Mouse (Mus musculus) kidney, embryonic 16.5 days (tissue): ENCODE data around the gene Ikzf5. TPM values are rescaled to one million over a fixed set of nuclear protein-coding genes. Genes with fewer than 3 reads are reported as not detected.
"Not testable (repeated sequence)": the region's sequence is repeated elsewhere in the genome, so short reads cannot be mapped to it uniquely, and the experiment has no call there.

Source experiments
- ATAC-seq: fragments of 200-750 bp; cut with Nextera tagmentation; 2 replicates; pipeline ENCODE4 v1.8.0; 2017; ENCODE audit warnings: moderate TSS enrichment; ENCODE audit not compliant: low FRiP score, low TSS enrichment
- H3K27ac ChIP-seq: fragments of 300-500 bp; sonication (generic); 2 replicates; pipeline ENCODE4 v1.5.1; 2014; ENCODE audit warnings: low read length
- H3K27me3 ChIP-seq: fragments of 300-500 bp; sonication (generic); 2 replicates; pipeline ENCODE4 v1.6.1; 2014; ENCODE audit warnings: low read length, control low read depth, mixed read lengths; ENCODE audit not compliant: insufficient read depth
- H3K36me3 ChIP-seq: fragments of 300-500 bp; sonication (generic); 2 replicates; pipeline ENCODE4 v1.6.1; 2014; ENCODE audit warnings: low read length, control low read depth, mixed read lengths; ENCODE audit not compliant: insufficient read depth
- H3K4me1 ChIP-seq: fragments of 300-500 bp; sonication (generic); 2 replicates; pipeline ENCODE4 v1.6.1; 2014; ENCODE audit warnings: low read length, control low read depth, mixed read lengths; ENCODE audit not compliant: insufficient read depth
- H3K4me2 ChIP-seq: fragments of 300-500 bp; sonication (generic); replicated peaks from 2 replicates; pipeline ENCODE4 v1.6.1; 2014; ENCODE audit warnings: low read depth, low read length
- H3K4me3 ChIP-seq: fragments of 300-500 bp; sonication (generic); 2 replicates; pipeline ENCODE4 v1.5.1; 2014; ENCODE audit warnings: mild to moderate bottlenecking, low read length
- H3K9ac ChIP-seq: fragments of 300-500 bp; sonication (generic); replicated peaks from 2 replicates; pipeline ENCODE4 v1.6.1; 2014; ENCODE audit warnings: low read length
- H3K9me3 ChIP-seq: fragments of 300-500 bp; sonication (generic); 2 replicates; pipeline ENCODE4 v1.6.1; 2016; ENCODE audit warnings: low read length, control low read depth
- whole genome bisulfite sequencing: fragments of 180-500 bp; shearing (Covaris S2); extraction: QIAGEN DNeasy Blood & Tissue Kit; methylation state at CpG from one replicate; pipeline ENCODE4 v1.1.7; 2014; 5-methylcytosine and 5-hydroxymethylcytosine counted together
- polyA plus RNA-seq: library from polyadenylated mRNA; unstranded; fragments of >200 nt; fragmentation: Nextera tagmentation; extraction: Ambion mirVana; gene quantifications from 2 replicates; pipeline ENCODE4 v1.2.1, GENCODE M21; 2015

Ikzf5 gene
- polyA plus RNA-seq, 1 experiment from 2014 or later, result 13.9 TPM

GRCm38 (mm10) chr7:131411221-131411940, 1.1 kb upstream of the Ikzf5 start:
- Histone ChIP-seq H3K9me3 (no peaks in the 10 kb centered on the region), H3K4me1 (peaks cover 29% of the 10 kb centered on the region), H3K27me3 (no peaks in the 10 kb centered on the region), H3K27ac (peak overlapping the region; percentile 17), H3K9ac (peak overlapping the region; percentile 94), H3K4me2 (peak overlapping the region; percentile 67), H3K36me3 (no peaks in the 10 kb centered on the region), H3K4me3 (peak overlapping the region; percentile 85)
- ATAC-seq, result no peak
- 19% methylated on average over 10 of the region's 10 CpGs for WGBS

- Histone ChIP-seq H3K9me3 (no peaks in the 10 kb centered on the region), H3K4me2 (peak overlapping the region; percentile 71), H3K4me1 (peaks cover 21% of the 10 kb centered on the region), H3K36me3 (no peaks in the 10 kb centered on the region), H3K27ac (peak overlapping the region; percentile 47; the same call in 1 of the 2 replicates), H3K4me3 (peak overlapping the region; percentile 85), H3K9ac (peak overlapping the region; percentile 94), H3K27me3 (no peaks in the 10 kb centered on the region)
- WGBS, result under 1% methylated on average over 38 of the region's 38 CpGs
- peak; percentile 66 for ATAC-seq
Observed at GRCm38 (mm10) chr7:131409988-131410385, 334 bp downstream of the Ikzf5 start.

- no peaks in the 10 kb centered on the region for H3K9me3 ChIP-seq
- peak overlapping the region; percentile 71 for H3K4me2 ChIP-seq
- peak overlapping the region; percentile 47; the same call in 1 of the 2 replicates for H3K27ac ChIP-seq
- no peaks in the 10 kb centered on the region for H3K36me3 ChIP-seq
- ATAC-seq, result peak; percentile 29; the same call in 1 of the 2 replicates
- 3% methylated on average over 16 of the region's 16 CpGs for WGBS
- H3K9ac ChIP-seq, result peak overlapping the region; percentile 94
- H3K4me3 ChIP-seq, result peak overlapping the region; percentile 85
- H3K27me3 ChIP-seq, result no peaks in the 10 kb centered on the region
- peaks cover 21% of the 10 kb centered on the region for H3K4me1 ChIP-seq
Observed at GRCm38 (mm10) chr7:131409321-131409987, 867 bp downstream of the Ikzf5 start.

- ATAC-seq, H3K27me3 ChIP-seq, H3K27ac ChIP-seq, H3K4me2 ChIP-seq, H3K9ac ChIP-seq, H3K9me3 ChIP-seq, H3K4me3 ChIP-seq, H3K4me1 ChIP-seq: not testable (repeated sequence)
- H3K36me3 ChIP-seq, result peaks cover 19% of the 10 kb centered on the region; the same call in 1 of the 2 replicates
- WGBS, result 83% methylated on average over 6 of the region's 7 CpGs
Observed at GRCm38 (mm10) chr7:131391761-131392160, 18.6 kb downstream of the Ikzf5 start.

GRCm38 (mm10) chr7:131371880-131372651, 38.3 kb downstream of the Ikzf5 start:
- Histone ChIP-seq H3K4me2 (peak overlapping the region; percentile 59), H3K27ac (no peak overlapping the region), H3K9ac (peak overlapping the region; percentile 94), H3K4me1 (peaks cover 8% of the 10 kb centered on the region), H3K27me3 (no peaks in the 10 kb centered on the region), H3K9me3 (no peaks in the 10 kb centered on the region), H3K36me3 (no peaks in the 10 kb centered on the region; the same call in 1 of the 2 replicates), H3K4me3 (peak overlapping the region; percentile 75)
- ATAC-seq, result no peak
- 70% methylated on average over 9 of the region's 9 CpGs for WGBS

- no peaks in the 10 kb centered on the region for H3K27me3 ChIP-seq
- peak overlapping the region; percentile 96 for H3K27ac ChIP-seq
- no peaks in the 10 kb centered on the region; the same call in 1 of the 2 replicates for H3K36me3 ChIP-seq
- peaks cover 8% of the 10 kb centered on the region for H3K4me1 ChIP-seq
- peak overlapping the region; percentile 59 for H3K4me2 ChIP-seq
- H3K9me3 ChIP-seq, result no peaks in the 10 kb centered on the region
- no peak; the same call in 1 of the 2 replicates for ATAC-seq
- H3K4me3 ChIP-seq, result peak overlapping the region; percentile 75
- H3K9ac ChIP-seq, result peak overlapping the region; percentile 94
- WGBS, result 11% methylated on average over 9 of the region's 9 CpGs
Observed at GRCm38 (mm10) chr7:131371470-131371860, 38.9 kb downstream of the Ikzf5 start.

- H3K4me1 ChIP-seq, result peaks cover 8% of the 10 kb centered on the region
Observed at GRCm38 (mm10) chr7:131370648-131371469, 39.5 kb downstream of the Ikzf5 start, which contains the start of gene Pstk. Gene Pstk, plus strand, starts transcription at chr7:131371141.

GRCm38 (mm10) chr7:131364131-131364530, 46.2 kb downstream of the Ikzf5 start:
- no peaks in the 10 kb centered on the region for H3K9me3 ChIP-seq
- no peaks in the 10 kb centered on the region for H3K36me3 ChIP-seq
- H3K27me3 ChIP-seq, result no peaks in the 10 kb centered on the region
- no peak overlapping the region for H3K4me2 ChIP-seq
- H3K4me1 ChIP-seq, result peaks cover 13% of the 10 kb centered on the region
- 63% methylated on average over 8 of the region's 8 CpGs for WGBS
- H3K27ac ChIP-seq, result no peak overlapping the region
- no peak for ATAC-seq
- H3K4me3 ChIP-seq, result no peak overlapping the region
- no peak overlapping the region for H3K9ac ChIP-seq

More at GRCm38 (mm10) chr7:131370648-131371469, 39.5 kb downstream of the Ikzf5 start, which contains the start of gene Pstk:
- H3K4me2 ChIP-seq, result peak within 1 kb of the TSS; percentile 59
- no peaks in the 10 kb centered on the region; the same call in 1 of the 2 replicates for H3K36me3 ChIP-seq
- WGBS, result 6% methylated on average over 47 of the region's 47 CpGs
- H3K27ac ChIP-seq, result peak within 1 kb of the TSS; percentile 96
- H3K9ac ChIP-seq, result peak within 1 kb of the TSS; percentile 94
- no peaks in the 10 kb centered on the region for H3K27me3 ChIP-seq
- peak within 1 kb of the TSS; percentile 75 for H3K4me3 ChIP-seq
- no peaks in the 10 kb centered on the region for H3K9me3 ChIP-seq
- peak; percentile 97 for ATAC-seq
